Mouse (Mus musculus): ENCODE measurements around the gene Chst11.

Chst11 gene

GRCm38 (mm10) chr10:83145836-83146235 lies 160.5 kb downstream of the Chst11 start:
- no peak for DNase-seq (ENCODE audit: low spot score)

- no peak for DNase-seq (ENCODE audit: low spot score)
Measured at GRCm38 (mm10) chr10:83149342-83150178, 164.3 kb downstream of the Chst11 start.

GRCm38 (mm10) chr10:83150587-83150986 lies 165.3 kb downstream of the Chst11 start:
- DNase-seq (ENCODE audit: low spot score): no peak

- DNase-seq (ENCODE audit: low spot score): no peak
Measured at GRCm38 (mm10) chr10:83151362-83151761, 166.1 kb downstream of the Chst11 start.

- DNase-seq (ENCODE audit: low spot score): no peak
Measured at GRCm38 (mm10) chr10:83151896-83152685, 166.8 kb downstream of the Chst11 start.

GRCm38 (mm10) chr10:83152723-83153122 lies 167.4 kb downstream of the Chst11 start:
- DNase-seq (ENCODE audit: low spot score): no peak

- DNase-seq (ENCODE audit: low spot score): no peak
Measured at GRCm38 (mm10) chr10:83153374-83153773, 168.1 kb downstream of the Chst11 start.

GRCm38 (mm10) chr10:83153887-83154286 lies 168.6 kb downstream of the Chst11 start:
- DNase-seq (ENCODE audit: low spot score): no peak

GRCm38 (mm10) chr10:83157289-83157688 lies 172.0 kb downstream of the Chst11 start:
- no peak for DNase-seq (ENCODE audit: low spot score)

- DNase-seq (ENCODE audit: low spot score): no peak
Measured at GRCm38 (mm10) chr10:83158322-83158721, 173.0 kb downstream of the Chst11 start.

GRCm38 (mm10) chr10:83159229-83159628 lies 173.9 kb downstream of the Chst11 start:
- DNase-seq (ENCODE audit: low spot score): no peak

- peak; percentile 62 for DNase-seq (ENCODE audit: low spot score)
Measured at GRCm38 (mm10) chr10:83161656-83162365, 176.5 kb downstream of the Chst11 start.

- no peak for DNase-seq (ENCODE audit: low spot score)
Measured at GRCm38 (mm10) chr10:83163946-83164345, 178.6 kb downstream of the Chst11 start.

- DNase-seq (ENCODE audit: low spot score): no peak
Measured at GRCm38 (mm10) chr10:83164901-83165435, 179.7 kb downstream of the Chst11 start.

GRCm38 (mm10) chr10:83165521-83166243 lies 180.4 kb downstream of the Chst11 start:
- DNase-seq (ENCODE audit: low spot score): no peak

- no peak for DNase-seq (ENCODE audit: low spot score)
Measured at GRCm38 (mm10) chr10:83166272-83166671, 181.0 kb downstream of the Chst11 start.

- no peak for DNase-seq (ENCODE audit: low spot score)
Measured at GRCm38 (mm10) chr10:83167492-83167891, 182.2 kb downstream of the Chst11 start.

- DNase-seq (ENCODE audit: low spot score): no peak
Measured at GRCm38 (mm10) chr10:83168303-83169056, 183.2 kb downstream of the Chst11 start.

- no peak for DNase-seq (ENCODE audit: low spot score)
Measured at GRCm38 (mm10) chr10:83169554-83169953, 184.3 kb downstream of the Chst11 start.

- no peak for DNase-seq (ENCODE audit: low spot score)
Measured at GRCm38 (mm10) chr10:83178151-83178550, 192.9 kb downstream of the Chst11 start.

- no peak for DNase-seq (ENCODE audit: low spot score)
Measured at GRCm38 (mm10) chr10:83178661-83179060, 193.4 kb downstream of the Chst11 start.

All from ovary, postnatal 36 days (tissue).